Mouse (Mus musculus): ENCODE results near the gene Mapk8ip1. TPM values are rescaled to one million over a fixed set of nuclear protein-coding genes. Genes with fewer than 3 reads are reported as not detected.

Gene Mapk8ip1
- polyA plus RNA-seq (2015; fragmentation: Nextera tagmentation; extraction: Ambion mirVana): 5.7 and 9.7 TPM in 2 replicates

GRCm38 (mm10) chr2:92401091-92401561 is at the start of gene Mapk8ip1:
Gene Mapk8ip1, minus strand, starts transcription at chr2:92401263.
- Histone ChIP-seq H3K4me1 (replicated peaks) (peaks cover 9% of the 10 kb centered on the region), H3K4me2 (peak within 1 kb of the TSS; percentile 95), H3K27me3 (peaks cover 28% of the 10 kb centered on the region), H3K9ac (peak within 1 kb of the TSS; percentile 52), H3K9me3 (replicated peaks) (no peaks in the 10 kb centered on the region), H3K4me3 (peak within 1 kb of the TSS; percentile 62), H3K27ac (no peak within 1 kb of the TSS), H3K36me3 (peaks cover 24% of the 10 kb centered on the region; the same call in 1 of the 2 replicates)
- ATAC-seq (replicated peaks; ENCODE audit: insufficient number of reproducible peaks, insufficient read depth, low FRiP score, low read depth): peak; percentile 65
- WGBS: 1% methylated on average over 47 of the region's 59 CpGs

GRCm38 (mm10) chr2:92447121-92447740 is 46.2 kb upstream of the Mapk8ip1 start:
- no peaks in the 10 kb centered on the region for H3K9me3 ChIP-seq (replicated peaks)
- H3K36me3 ChIP-seq: no peaks in the 10 kb centered on the region
- H3K27me3 ChIP-seq: no peaks in the 10 kb centered on the region
- peaks cover 6% of the 10 kb centered on the region for H3K4me1 ChIP-seq (replicated peaks)
- H3K27ac ChIP-seq: no peak overlapping the region
- H3K4me3 ChIP-seq: no peak overlapping the region
- H3K4me2 ChIP-seq: no peak overlapping the region
- ATAC-seq (replicated peaks; ENCODE audit: insufficient number of reproducible peaks, insufficient read depth, low FRiP score, low read depth): no peak
- WGBS: 66% methylated on average over 7 of the region's 7 CpGs
- no peak overlapping the region for H3K9ac ChIP-seq

GRCm38 (mm10) chr2:92446656-92447055 is 45.6 kb upstream of the Mapk8ip1 start:
- no peak overlapping the region for H3K4me2 ChIP-seq
- H3K27ac ChIP-seq: no peak overlapping the region
- H3K9ac ChIP-seq: no peak overlapping the region
- no peaks in the 10 kb centered on the region for H3K36me3 ChIP-seq
- H3K9me3 ChIP-seq (replicated peaks): no peaks in the 10 kb centered on the region
- ATAC-seq (replicated peaks; ENCODE audit: insufficient number of reproducible peaks, insufficient read depth, low FRiP score, low read depth): no peak
- H3K27me3 ChIP-seq: no peaks in the 10 kb centered on the region
- no peak overlapping the region for H3K4me3 ChIP-seq
- 72% methylated on average over 8 of the region's 8 CpGs for WGBS
- peaks cover 10% of the 10 kb centered on the region for H3K4me1 ChIP-seq (replicated peaks)

- Histone ChIP-seq H3K4me2 (no peak overlapping the region), H3K36me3 (no peaks in the 10 kb centered on the region), H3K9ac (no peak overlapping the region), H3K9me3 (replicated peaks) (no peaks in the 10 kb centered on the region), H3K4me1 (replicated peaks) (peaks cover 10% of the 10 kb centered on the region), H3K4me3 (no peak overlapping the region), H3K27me3 (no peaks in the 10 kb centered on the region), H3K27ac (no peak overlapping the region)
- no peak for ATAC-seq (replicated peaks; ENCODE audit: insufficient number of reproducible peaks, insufficient read depth, low FRiP score, low read depth)
- WGBS: 51% methylated on average over 9 of the region's 9 CpGs
Observed at GRCm38 (mm10) chr2:92445890-92446289, 44.8 kb upstream of the Mapk8ip1 start.

GRCm38 (mm10) chr2:92444376-92444775 is 43.3 kb upstream of the Mapk8ip1 start:
- no peak for ATAC-seq (replicated peaks; ENCODE audit: insufficient number of reproducible peaks, insufficient read depth, low FRiP score, low read depth)
- no peaks in the 10 kb centered on the region for H3K36me3 ChIP-seq
- 31% methylated on average over 4 of the region's 4 CpGs for WGBS
- H3K27ac ChIP-seq: no peak overlapping the region
- no peak overlapping the region for H3K9ac ChIP-seq
- peaks cover 10% of the 10 kb centered on the region for H3K4me1 ChIP-seq (replicated peaks)
- no peak overlapping the region for H3K4me2 ChIP-seq
- no peaks in the 10 kb centered on the region for H3K9me3 ChIP-seq (replicated peaks)
- no peaks in the 10 kb centered on the region for H3K27me3 ChIP-seq
- H3K4me3 ChIP-seq: no peak overlapping the region

- Histone ChIP-seq H3K9ac (no peak overlapping the region), H3K27me3 (no peaks in the 10 kb centered on the region), H3K4me1 (replicated peaks) (peaks cover 10% of the 10 kb centered on the region), H3K36me3 (no peaks in the 10 kb centered on the region), H3K4me3 (no peak overlapping the region), H3K9me3 (replicated peaks) (no peaks in the 10 kb centered on the region), H3K4me2 (no peak overlapping the region), H3K27ac (no peak overlapping the region)
- WGBS: 77% methylated on average over 4 of the region's 4 CpGs
- no peak for ATAC-seq (replicated peaks; ENCODE audit: insufficient number of reproducible peaks, insufficient read depth, low FRiP score, low read depth)
Observed at GRCm38 (mm10) chr2:92443313-92443712, 42.2 kb upstream of the Mapk8ip1 start.

GRCm38 (mm10) chr2:92442419-92443001 is 41.4 kb upstream of the Mapk8ip1 start:
- no peak for ATAC-seq (replicated peaks; ENCODE audit: insufficient number of reproducible peaks, insufficient read depth, low FRiP score, low read depth)
- no peak overlapping the region for H3K4me3 ChIP-seq
- no peaks in the 10 kb centered on the region for H3K27me3 ChIP-seq
- WGBS: 43% methylated on average over 12 of the region's 12 CpGs
- peaks cover 13% of the 10 kb centered on the region for H3K4me1 ChIP-seq (replicated peaks)
- peak overlapping the region; percentile 14 for H3K4me2 ChIP-seq
- H3K9ac ChIP-seq: no peak overlapping the region
- no peaks in the 10 kb centered on the region for H3K36me3 ChIP-seq
- no peak overlapping the region for H3K27ac ChIP-seq
- H3K9me3 ChIP-seq (replicated peaks): no peaks in the 10 kb centered on the region

GRCm38 (mm10) chr2:92440432-92440831 is 39.4 kb upstream of the Mapk8ip1 start:
- Histone ChIP-seq H3K27me3 (no peaks in the 10 kb centered on the region), H3K36me3 (no peaks in the 10 kb centered on the region), H3K4me1 (replicated peaks) (peaks cover 13% of the 10 kb centered on the region), H3K4me3 (no peak overlapping the region), H3K4me2 (no peak overlapping the region), H3K9ac (no peak overlapping the region), H3K9me3 (replicated peaks) (no peaks in the 10 kb centered on the region), H3K27ac (no peak overlapping the region)
- 64% methylated on average over 6 of the region's 6 CpGs for WGBS
- ATAC-seq (replicated peaks; ENCODE audit: insufficient number of reproducible peaks, insufficient read depth, low FRiP score, low read depth): no peak

- H3K4me3 ChIP-seq: no peak overlapping the region
- no peak overlapping the region for H3K27ac ChIP-seq
- H3K27me3 ChIP-seq: no peaks in the 10 kb centered on the region
- no peak overlapping the region for H3K4me2 ChIP-seq
- WGBS: 48% methylated on average over 3 of the region's 3 CpGs
- no peaks in the 10 kb centered on the region for H3K36me3 ChIP-seq
- no peak overlapping the region for H3K9ac ChIP-seq
- peaks cover 18% of the 10 kb centered on the region for H3K4me1 ChIP-seq (replicated peaks)
- no peaks in the 10 kb centered on the region for H3K9me3 ChIP-seq (replicated peaks)
- ATAC-seq (replicated peaks; ENCODE audit: insufficient number of reproducible peaks, insufficient read depth, low FRiP score, low read depth): no peak
Observed at GRCm38 (mm10) chr2:92438567-92438966, 37.5 kb upstream of the Mapk8ip1 start.

- H3K9me3 ChIP-seq (replicated peaks): no peaks in the 10 kb centered on the region
- H3K4me1 ChIP-seq (replicated peaks): peaks cover 24% of the 10 kb centered on the region
- H3K27me3 ChIP-seq: no peaks in the 10 kb centered on the region
- ATAC-seq (replicated peaks; ENCODE audit: insufficient number of reproducible peaks, insufficient read depth, low FRiP score, low read depth): no peak
- under 1% methylated on average over 5 of the region's 5 CpGs for WGBS
- peak overlapping the region; percentile 52 for H3K4me2 ChIP-seq
- no peak overlapping the region for H3K4me3 ChIP-seq
- H3K36me3 ChIP-seq: no peaks in the 10 kb centered on the region
- H3K9ac ChIP-seq: no peak overlapping the region
- H3K27ac ChIP-seq: no peak overlapping the region
Observed at GRCm38 (mm10) chr2:92437875-92438274, 36.8 kb upstream of the Mapk8ip1 start.

- ATAC-seq (replicated peaks; ENCODE audit: insufficient number of reproducible peaks, insufficient read depth, low FRiP score, low read depth): no peak
- Histone ChIP-seq H3K27ac (no peak overlapping the region), H3K9ac (no peak overlapping the region), H3K4me1 (replicated peaks) (peaks cover 25% of the 10 kb centered on the region), H3K4me3 (no peak overlapping the region), H3K4me2 (no peak overlapping the region; the same call in 1 of the 2 replicates), H3K27me3 (no peaks in the 10 kb centered on the region), H3K9me3 (replicated peaks) (no peaks in the 10 kb centered on the region), H3K36me3 (no peaks in the 10 kb centered on the region)
- 70% methylated on average over 4 of the region's 4 CpGs for WGBS
Observed at GRCm38 (mm10) chr2:92437366-92437765, 36.3 kb upstream of the Mapk8ip1 start.

- Histone ChIP-seq H3K27ac (no peak overlapping the region), H3K4me1 (replicated peaks) (peaks cover 42% of the 10 kb centered on the region), H3K36me3 (no peaks in the 10 kb centered on the region), H3K27me3 (no peaks in the 10 kb centered on the region), H3K9me3 (replicated peaks) (no peaks in the 10 kb centered on the region), H3K9ac (no peak overlapping the region), H3K4me3 (no peak overlapping the region), H3K4me2 (peak overlapping the region; percentile 79; the same call in 1 of the 2 replicates)
- WGBS: 51% methylated on average over 6 of the region's 6 CpGs
- ATAC-seq (replicated peaks; ENCODE audit: insufficient number of reproducible peaks, insufficient read depth, low FRiP score, low read depth): no peak
Observed at GRCm38 (mm10) chr2:92435023-92435422, 34.0 kb upstream of the Mapk8ip1 start.

All from heart, embryonic 15.5 days (tissue).